Mouse (Mus musculus) CH12.LX (cell line): ENCODE measurements at regions not wholly inside any gene's neighbourhood (a gene's known extent, or its start where the extent isn't known, plus 50 kb on each side); places are given as distances from the start of the nearest gene placed in this dataset.
A peak's percentile ranks its signal among the peaks of the same experiment; 100 is the strongest.

Source experiments
- DNase-seq: peaks from one replicate; pipeline ENCODE4 v3.0.0-alpha.2; 2013; ENCODE audit errors: extremely low read depth
- H3K27ac ChIP-seq: 2 replicates; pipeline ENCODE4 v1.5.1; 2012; ENCODE audit warnings: low read depth, mild to moderate bottlenecking, control low read depth, moderate library complexity; ENCODE audit not compliant: insufficient read depth
- H3K27me3 ChIP-seq: replicated peaks from 2 replicates; pipeline ENCODE3; 2012; ENCODE audit warnings: inconsistent platforms
- H3K36me3 ChIP-seq, 2 experiments: replicated peaks in 1 of 2; 2 replicates each; pipeline versions ENCODE3 to v1.6.1; 2012; ENCODE audit warnings: inconsistent platforms in 1 of 2, low read length in 1 of 2, mild to moderate bottlenecking in 1 of 2, mixed read lengths in 1 of 2, moderate library complexity in 1 of 2; ENCODE audit not compliant: control insufficient read depth in 1 of 2, insufficient read depth in 1 of 2
- H3K4me1 ChIP-seq, 2 experiments: 2 replicates each; pipeline ENCODE4 v1.6.1; 2012; ENCODE audit warnings: inconsistent platforms in 1 of 2, moderate library complexity in 1 of 2; ENCODE audit not compliant: insufficient read depth in 2 of 2, control insufficient read depth in 1 of 2
- H3K4me2 ChIP-seq: 2 replicates; pipeline ENCODE4 v1.6.1; 2012; ENCODE audit warnings: low read depth, mild to moderate bottlenecking, control low read depth; ENCODE audit not compliant: poor library complexity, insufficient read depth, severe bottlenecking
- H3K4me3 ChIP-seq, 3 experiments: fragments of 150-350 bp in 1 of 3; sonication (generic) in 1 of 3; replicated peaks in 1 of 3; 2 replicates each; pipeline versions ENCODE3 to v1.5.1; 2011 to 2012; ENCODE audit warnings: low read depth in 2 of 3, low read length in 2 of 3, mild to moderate bottlenecking in 2 of 3, moderate library complexity in 2 of 3, control low read depth in 1 of 3, improper control_type of control experiment in 1 of 3, inconsistent platforms in 1 of 3, mixed read lengths in 1 of 3; ENCODE audit not compliant: poor library complexity in 1 of 3
- H3K79me2 ChIP-seq: replicated peaks from 2 replicates; pipeline ENCODE4 v1.6.1; 2012; ENCODE audit warnings: mild to moderate bottlenecking, moderate library complexity; ENCODE audit not compliant: control insufficient read depth, poor library complexity, insufficient read depth, severe bottlenecking; ENCODE audit errors: extremely low read depth
- H3K9ac ChIP-seq: 2 replicates; pipeline ENCODE4 v1.6.1; 2012; ENCODE audit warnings: low read depth, mild to moderate bottlenecking, control low read depth, moderate library complexity; ENCODE audit not compliant: insufficient read depth
- H3K9me3 ChIP-seq: replicated peaks from 2 replicates; pipeline ENCODE3; 2012; ENCODE audit warnings: low read length, inconsistent platforms, mixed read lengths
- BHLHE40 ChIP-seq: IDR thresholded peaks from 2 replicates; pipeline ENCODE4 v1.6.1; 2011; ENCODE audit warnings: mild to moderate bottlenecking, low read depth, low read length, improper control_type of control experiment
- CHD2 ChIP-seq: IDR thresholded peaks from 2 replicates; pipeline ENCODE4 v1.6.1; 2011; ENCODE audit warnings: low read length, improper control_type of control experiment
- CTCF ChIP-seq, 2 experiments: IDR thresholded peaks in 1 of 2; conservative IDR thresholded peaks in 1 of 2; 2 replicates each; pipeline ENCODE4 v1.5.1; 2011 to 2012; ENCODE audit warnings: low read depth in 2 of 2, low read length in 2 of 2, improper control_type of control experiment in 1 of 2, inconsistent platforms in 1 of 2, mild to moderate bottlenecking in 1 of 2, moderate library complexity in 1 of 2
- E2F4 ChIP-seq: IDR thresholded peaks from 2 replicates; pipeline ENCODE4 v1.6.1; 2011; ENCODE audit warnings: low read depth, low read length, improper control_type of control experiment; ENCODE audit not compliant: insufficient replicate concordance
- ELF1 ChIP-seq: IDR thresholded peaks from 2 replicates; pipeline ENCODE4 v1.6.1; 2014; ENCODE audit warnings: low read depth, mild to moderate bottlenecking, inconsistent platforms, low read length, improper control_type of control experiment
- EP300 ChIP-seq: IDR thresholded peaks from 2 replicates; pipeline ENCODE4 v1.6.1; 2011; ENCODE audit warnings: low read length, improper control_type of control experiment
- ETS1 ChIP-seq: conservative IDR thresholded peaks from 2 replicates; pipeline ENCODE4 v1.6.1; 2012; ENCODE audit warnings: low read depth, mild to moderate bottlenecking, inconsistent platforms, low read length, improper control_type of control experiment, moderate library complexity
- GABPA ChIP-seq: IDR thresholded peaks from 2 replicates; pipeline ENCODE4 v1.6.1; 2012; ENCODE audit warnings: low read depth, low read length, improper control_type of control experiment, inconsistent platforms; ENCODE audit not compliant: insufficient replicate concordance
- HCFC1 ChIP-seq: IDR thresholded peaks from 2 replicates; pipeline ENCODE4 v1.6.1; 2012; ENCODE audit warnings: low read depth, mild to moderate bottlenecking, inconsistent platforms, low read length, improper control_type of control experiment
- IRF4 ChIP-seq: IDR thresholded peaks from 2 replicates; pipeline ENCODE4 v1.6.1; 2014; ENCODE audit warnings: low read depth, mild to moderate bottlenecking, inconsistent platforms, low read length, improper control_type of control experiment
- JUND ChIP-seq: conservative IDR thresholded peaks from 2 replicates; pipeline ENCODE4 v1.6.1; 2011; ENCODE audit warnings: low read depth, low read length, improper control_type of control experiment
- KAT2A ChIP-seq: IDR thresholded peaks from 2 replicates; pipeline ENCODE4 v1.6.1; 2012; ENCODE audit warnings: low read length, improper control_type of control experiment, inconsistent platforms; ENCODE audit not compliant: insufficient replicate concordance
- MAFK ChIP-seq: IDR thresholded peaks from 2 replicates; pipeline ENCODE4 v1.6.1; 2011; ENCODE audit warnings: low read length, improper control_type of control experiment; ENCODE audit not compliant: insufficient replicate concordance
- MAX ChIP-seq: IDR thresholded peaks from 2 replicates; pipeline ENCODE4 v1.6.1; 2011; ENCODE audit warnings: low read length, improper control_type of control experiment
- MAZ ChIP-seq: IDR thresholded peaks from 2 replicates; pipeline ENCODE4 v1.6.1; 2012; ENCODE audit warnings: low read depth, mild to moderate bottlenecking, inconsistent platforms, low read length, improper control_type of control experiment, moderate library complexity
- MEF2A ChIP-seq: IDR thresholded peaks from 2 replicates; pipeline ENCODE4 v1.6.1; 2014; ENCODE audit warnings: low read depth, mild to moderate bottlenecking, inconsistent platforms, low read length, improper control_type of control experiment, borderline replicate concordance
- MXI1 ChIP-seq: IDR thresholded peaks from 2 replicates; pipeline ENCODE4 v1.6.1; 2011; ENCODE audit warnings: mild to moderate bottlenecking, low read depth, low read length, improper control_type of control experiment
- MYC ChIP-seq: IDR thresholded peaks from 2 replicates; pipeline ENCODE4 v1.6.1; 2011; ENCODE audit warnings: low read depth, mild to moderate bottlenecking, improper control_type of control experiment, low read length
- NELFE ChIP-seq: IDR thresholded peaks from 2 replicates; pipeline ENCODE4 v1.6.1; 2011; ENCODE audit warnings: low read depth, low read length, improper control_type of control experiment
- POLR2A ChIP-seq: IDR thresholded peaks from 2 replicates; pipeline ENCODE4 v1.6.1; 2011; ENCODE audit warnings: low read depth, mild to moderate bottlenecking, improper control_type of control experiment, low read length
- POLR2AphosphoS2 ChIP-seq: IDR thresholded peaks from 2 replicates; pipeline ENCODE4 v1.6.1; 2011; ENCODE audit warnings: low read depth, low read length, improper control_type of control experiment
- RAD21 ChIP-seq: IDR thresholded peaks from 2 replicates; pipeline ENCODE4 v1.6.1; 2011; ENCODE audit warnings: low read depth, mild to moderate bottlenecking, low read length, improper control_type of control experiment, moderate library complexity
- RCOR1 ChIP-seq: conservative IDR thresholded peaks from 2 replicates; pipeline ENCODE4 v1.6.1; 2012; ENCODE audit warnings: low read depth, mild to moderate bottlenecking, inconsistent platforms, low read length, improper control_type of control experiment
- SMC3 ChIP-seq: IDR thresholded peaks from 2 replicates; pipeline ENCODE4 v1.6.1; 2011; ENCODE audit warnings: low read depth, low read length, improper control_type of control experiment
- TBP ChIP-seq: conservative IDR thresholded peaks from 2 replicates; pipeline ENCODE4 v1.6.1; 2011; ENCODE audit warnings: low read depth, low read length, improper control_type of control experiment
- TCF12 ChIP-seq: IDR thresholded peaks from 2 replicates; pipeline ENCODE4 v1.6.1; 2014; ENCODE audit warnings: low read depth, mild to moderate bottlenecking, inconsistent platforms, low read length, improper control_type of control experiment
- UBTF ChIP-seq: IDR thresholded peaks from 2 replicates; pipeline ENCODE4 v1.6.1; 2012; ENCODE audit warnings: low read depth, mild to moderate bottlenecking, inconsistent platforms, low read length, improper control_type of control experiment, moderate library complexity
- USF1 ChIP-seq: IDR thresholded peaks from 2 replicates; pipeline ENCODE4 v1.6.1; 2014; ENCODE audit warnings: low read depth, mild to moderate bottlenecking, inconsistent platforms, low read length, improper control_type of control experiment
- ZC3H11A ChIP-seq: IDR thresholded peaks from 2 replicates; pipeline ENCODE4 v1.6.1; 2012; ENCODE audit warnings: low read depth, mild to moderate bottlenecking, inconsistent platforms, low read length, improper control_type of control experiment
- ZKSCAN1 ChIP-seq: IDR thresholded peaks from 2 replicates; pipeline ENCODE4 v1.6.1; 2012; ENCODE audit warnings: low read depth, inconsistent platforms, low read length, improper control_type of control experiment, borderline replicate concordance
- ZMIZ1 ChIP-seq: IDR thresholded peaks from 2 replicates; pipeline ENCODE4 v1.6.1; 2012; ENCODE audit warnings: low read depth, mild to moderate bottlenecking, inconsistent platforms, low read length, improper control_type of control experiment
- ZNF384 ChIP-seq: IDR thresholded peaks from 2 replicates; pipeline ENCODE4 v1.6.1; 2012; ENCODE audit warnings: low read depth, low read length, improper control_type of control experiment, inconsistent platforms
- dilution Hi-C: fragments of 300-500 bp; cut with MboI; formaldehyde crosslinking; loops from 2 replicates; pipeline ENCODE4 v1.14.3; 2020; ENCODE audit warnings: low sequenced_read_pairs; ENCODE audit not compliant: extremely low pct_unique_long_range_greater_than_20kb, extremely low pct_ligation_motif_present
- in situ Hi-C: fragments of 300-500 bp; cut with MboI; formaldehyde crosslinking; loops from 3 replicates; pipeline ENCODE4 v1.14.3; 2019; ENCODE audit warnings: low sequenced_read_pairs, low pct_ligation_motif_present, low pct_unique_long_range_greater_than_20kb, mixed read lengths

GRCm38 (mm10) chr3:70384235-70384634 is 376.8 kb downstream of the Otol1 start:
- H3K9me3 ChIP-seq = no peaks in the 10 kb centered on the region
- no peak for DNase-seq
- no peak overlapping the region for H3K27ac ChIP-seq
- H3K79me2 ChIP-seq = no peaks in the 10 kb centered on the region
- no peak overlapping the region for H3K9ac ChIP-seq
- in situ Hi-C loops = loop anchor here (25.0 kb wide), 1 partner anchor 172 kb away; no protein-coding TSS in a partner anchor
- no peak overlapping the region for H3K4me3 ChIP-seq
- H3K27me3 ChIP-seq = no peaks in the 10 kb centered on the region
- H3K36me3 ChIP-seq = no peaks in the 10 kb centered on the region
- TF ChIP-seq MXI1 = no peak
- no peak for TF ChIP-seq ZNF384
- no peak for TF ChIP-seq TBP
- no peak for TF ChIP-seq UBTF
- TF ChIP-seq RAD21 = no peak
- TF ChIP-seq POLR2AphosphoS2 = no peak
- no peak for TF ChIP-seq ETS1
- TF ChIP-seq ZMIZ1 = no peak
- TF ChIP-seq MAFK = no peak
- TF ChIP-seq ZC3H11A = no peak
- no peak for TF ChIP-seq ZKSCAN1
- dilution Hi-C loops = no loop called here
- H3K4me1 ChIP-seq = peaks cover 3 to 14% of the 10 kb centered on the region in 2 experiments; a peak in 2 of 4 replicates
- H3K4me2 ChIP-seq = no peak overlapping the region

GRCm38 (mm10) chr3:70385961-70386360 is 378.5 kb downstream of the Otol1 start:
- in situ Hi-C loops = loop anchor here (25.0 kb wide), 1 partner anchor 174 kb away; no protein-coding TSS in a partner anchor
- Histone ChIP-seq H3K4me1 (peaks cover 3 to 14% of the 10 kb centered on the region in 2 experiments; a peak in 2 of 4 replicates), H3K36me3 (no peaks in the 10 kb centered on the region), H3K27ac (no peak overlapping the region), H3K79me2 (no peaks in the 10 kb centered on the region), H3K4me3 (no peak overlapping the region), H3K4me2 (peak overlapping the region; percentile 74; the same call in 1 of the 2 replicates), H3K9ac (no peak overlapping the region), H3K9me3 (no peaks in the 10 kb centered on the region), H3K27me3 (no peaks in the 10 kb centered on the region)
- TF ChIP-seq ZKSCAN1 (no peak), JUND (no peak), ELF1 (no peak), MYC (peak; percentile 48; the same call in 1 of the 2 replicates), GABPA (no peak), ETS1 (peak; percentile 46), E2F4 (no peak), MEF2A (no peak), MAZ (no peak), CHD2 (0 out of 2 replicates have a peak, but pooled peaks have one; percentile 32), MAX (0 out of 2 replicates have a peak, but pooled peaks have one; percentile 33), USF1 (no peak), CTCF (conservative IDR thresholded peaks at IDR 0.05 in 1 of 2, IDR thresholded peaks at IDR 0.05 in 1 of 2; ENCODE audit: low read depth in 2 of 2, low read length in 2 of 2) (no peak), NELFE (no peak), HCFC1 (no peak), POLR2AphosphoS2 (no peak), IRF4 (peak; percentile 80), ZMIZ1 (no peak), TBP (no peak), ZC3H11A (no peak), POLR2A (no peak), SMC3 (no peak), TCF12 (no peak), BHLHE40 (0 out of 2 replicates have a peak, but pooled peaks have one; percentile 21), MXI1 (no peak), KAT2A (no peak), RCOR1 (no peak), EP300 (peak; percentile 77)
- dilution Hi-C loops = no loop called here
- peak; percentile 33 for DNase-seq
